Mouse (Mus musculus) embryonic facial prominence, embryonic 12.5 days (tissue): ENCODE data around the gene Stxbp4. TPM values are rescaled to one million over a fixed set of nuclear protein-coding genes. Genes with fewer than 3 reads are reported as not detected.

Experiments
- ATAC-seq: fragments of 200-750 bp; cut with Nextera tagmentation; 2 replicates; pipeline ENCODE4 v1.8.0; 2017; ENCODE audit not compliant: insufficient number of reproducible peaks, insufficient read depth, low FRiP score, low TSS enrichment
- H3K27ac ChIP-seq: fragments of 300-500 bp; sonication (generic); 2 replicates; pipeline ENCODE4 v1.5.1; 2016; ENCODE audit warnings: mild to moderate bottlenecking
- H3K27me3 ChIP-seq: fragments of 300-500 bp; sonication (generic); 2 replicates; pipeline ENCODE4 v1.6.1; 2016; ENCODE audit warnings: mild to moderate bottlenecking, moderate library complexity
- H3K36me3 ChIP-seq: fragments of 300-500 bp; sonication (generic); 2 replicates; pipeline ENCODE4 v1.6.1; 2016; ENCODE audit warnings: mild to moderate bottlenecking
- H3K4me1 ChIP-seq: fragments of 300-500 bp; sonication (generic); 2 replicates; pipeline ENCODE4 v1.6.1; 2016
- H3K4me2 ChIP-seq: fragments of 300-500 bp; sonication (generic); replicated peaks from 2 replicates; pipeline ENCODE4 v1.6.1; 2016; ENCODE audit warnings: mild to moderate bottlenecking, moderate library complexity
- H3K4me3 ChIP-seq: fragments of 300-500 bp; sonication (generic); 2 replicates; pipeline ENCODE4 v1.5.1; 2016; ENCODE audit warnings: mild to moderate bottlenecking
- H3K9ac ChIP-seq: fragments of 300-500 bp; sonication (generic); 2 replicates; pipeline ENCODE4 v1.6.1; 2016; ENCODE audit warnings: mild to moderate bottlenecking, moderate library complexity
- H3K9me3 ChIP-seq: fragments of 300-500 bp; sonication (generic); 2 replicates; pipeline ENCODE4 v1.6.1; 2016; ENCODE audit warnings: mild to moderate bottlenecking, moderate library complexity
- WGBS: fragments of 180-500 bp; shearing (Covaris S2); methylation state at CpG from one replicate; pipeline ENCODE4 v1.1.7; 2016; 5-methylcytosine and 5-hydroxymethylcytosine counted together
- polyA plus RNA-seq: library from polyadenylated mRNA; unstranded; fragments of >200 nt; fragmentation: Nextera tagmentation; extraction: Ambion mirVana; gene quantifications from 2 replicates; pipeline ENCODE4 v1.2.1, GENCODE M21; 2016

Gene Stxbp4
- polyA plus RNA-seq, 1 experiment from 2014 or later = 41.0 TPM

DNA sequence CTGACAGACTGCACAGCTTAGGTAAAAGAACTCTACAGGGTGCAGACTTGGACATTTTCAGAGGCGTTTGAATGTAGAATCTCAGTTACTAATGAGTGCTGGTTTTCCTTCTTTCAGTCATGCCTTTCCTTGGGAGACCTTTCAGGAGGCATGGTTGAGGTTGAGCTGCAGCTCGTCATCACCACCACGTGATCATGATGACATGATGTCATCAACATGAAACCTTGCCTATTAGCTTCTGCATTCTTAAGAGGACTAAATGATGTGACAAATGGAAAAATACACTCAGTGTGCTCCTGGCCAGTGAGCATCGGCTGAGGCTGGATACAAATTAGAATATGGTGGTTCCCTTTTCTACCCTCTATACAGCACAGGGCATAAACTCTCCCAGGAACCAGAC is 145.4 kb downstream of the Stxbp4 start:
- Histone ChIP-seq H3K36me3 (peaks cover 12% of the 10 kb centered on the region; the same call in 1 of the 2 replicates), H3K4me1 (peaks cover 5% of the 10 kb centered on the region; the same call in 1 of the 2 replicates), H3K27ac (no peak overlapping the region), H3K4me2 (no peak overlapping the region), H3K9ac (no peak overlapping the region), H3K9me3 (no peaks in the 10 kb centered on the region), H3K4me3 (no peak overlapping the region), H3K27me3 (no peaks in the 10 kb centered on the region)
- ATAC-seq = no peak
- WGBS = 90% methylated on average over 4 of the region's 4 CpGs

DNA sequence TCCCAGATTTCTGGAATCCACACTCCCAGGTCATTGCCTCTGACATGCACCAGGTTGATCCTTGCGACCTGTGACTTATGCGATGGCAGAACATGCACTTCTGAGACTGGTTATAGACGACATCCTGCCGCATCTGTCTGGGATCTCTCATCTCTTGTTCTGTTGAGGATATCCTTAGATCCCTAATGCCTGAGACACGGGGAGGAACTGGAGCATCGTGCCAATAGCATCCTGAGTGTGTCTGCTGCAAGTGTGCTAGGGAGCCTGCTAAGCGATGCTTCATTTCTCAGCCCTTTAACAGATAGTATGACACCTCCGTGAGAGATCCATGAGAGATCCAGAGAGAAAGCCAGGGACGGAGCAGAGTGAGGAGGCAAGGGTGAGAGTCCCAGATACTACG is 148.7 kb downstream of the Stxbp4 start:
- WGBS = 93% methylated on average over 10 of the region's 10 CpGs

DNA sequence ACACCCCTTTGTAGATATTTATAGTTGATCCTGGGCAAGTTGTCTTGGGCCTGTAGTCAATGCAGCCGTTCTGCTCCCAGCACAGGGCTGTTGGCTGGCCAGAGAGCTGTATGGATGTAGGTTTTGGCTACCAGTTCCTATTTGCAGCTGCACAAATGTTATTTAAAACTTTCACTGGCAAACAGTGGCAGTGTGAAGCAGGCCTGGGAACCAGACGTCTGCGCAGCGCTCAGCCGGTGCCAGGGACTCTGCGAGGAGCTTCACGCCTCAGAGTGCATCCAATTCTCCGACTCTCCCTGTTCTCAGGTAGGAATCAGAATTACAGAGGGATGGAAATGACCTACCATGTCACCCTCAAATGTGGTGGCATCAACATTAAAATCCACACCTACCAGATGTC is 150.2 kb downstream of the Stxbp4 start:
- H3K9ac ChIP-seq = no peak overlapping the region
- ATAC-seq = no peak
- H3K27me3 ChIP-seq = no peaks in the 10 kb centered on the region
- no peak overlapping the region for H3K27ac ChIP-seq
- peaks cover 13% of the 10 kb centered on the region; the same call in 1 of the 2 replicates for H3K36me3 ChIP-seq
- no peaks in the 10 kb centered on the region for H3K9me3 ChIP-seq
- H3K4me3 ChIP-seq = no peak overlapping the region
- 94% methylated on average over 8 of the region's 8 CpGs for WGBS
- peaks cover 5% of the 10 kb centered on the region; the same call in 1 of the 2 replicates for H3K4me1 ChIP-seq
- no peak overlapping the region for H3K4me2 ChIP-seq

More for the DNA sequence above, 148.7 kb downstream of the Stxbp4 start:
- no peak for ATAC-seq
- Histone ChIP-seq H3K27ac (no peak overlapping the region), H3K4me1 (peaks cover 5% of the 10 kb centered on the region; the same call in 1 of the 2 replicates), H3K9ac (no peak overlapping the region), H3K36me3 (peaks cover 19% of the 10 kb centered on the region; the same call in 1 of the 2 replicates), H3K4me3 (no peak overlapping the region), H3K9me3 (no peaks in the 10 kb centered on the region), H3K4me2 (no peak overlapping the region), H3K27me3 (no peaks in the 10 kb centered on the region)

DNA sequence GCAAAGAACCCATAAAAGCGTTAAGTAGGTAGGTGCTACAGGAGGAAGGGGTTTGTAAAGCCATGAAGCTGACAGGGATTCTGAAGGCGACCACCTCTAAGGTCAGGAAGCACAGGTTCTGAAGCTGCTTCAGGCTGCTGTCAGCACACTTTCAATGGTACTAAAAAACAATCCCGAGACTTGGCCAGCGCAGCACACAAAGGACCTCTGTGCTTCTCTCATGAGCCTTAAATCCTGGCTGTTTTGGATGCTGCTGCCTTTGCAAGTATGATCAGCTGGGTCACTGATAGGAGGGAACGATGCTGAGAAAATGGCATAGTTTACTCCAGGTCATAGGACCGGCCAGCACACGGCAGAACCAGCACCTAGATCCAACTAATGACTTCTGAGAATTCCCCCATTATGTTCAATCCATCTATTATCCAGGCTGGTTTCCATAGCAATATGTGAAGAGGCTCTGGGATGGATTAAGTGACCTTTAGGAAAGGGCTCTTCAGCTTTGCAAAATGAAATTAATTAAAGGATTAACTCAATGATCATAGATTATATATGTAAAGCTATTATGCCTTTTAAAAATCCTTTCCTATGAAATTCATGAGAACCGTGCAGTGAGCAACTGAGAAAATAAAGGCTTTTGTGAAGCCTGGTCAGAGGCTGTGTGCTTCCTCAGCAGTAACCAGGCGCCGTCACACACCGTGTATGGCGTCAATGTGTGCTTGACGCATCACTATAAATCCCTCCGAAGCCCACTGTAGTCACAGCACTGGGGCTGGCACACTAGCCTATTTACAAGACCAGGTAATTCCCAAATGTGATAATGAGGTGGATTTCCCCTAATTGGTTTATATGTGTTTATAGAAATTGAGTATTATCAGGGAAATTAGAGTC is 152.9 kb downstream of the Stxbp4 start:
- H3K4me3 ChIP-seq = no peak overlapping the region
- H3K4me1 ChIP-seq = peaks cover 5% of the 10 kb centered on the region; the same call in 1 of the 2 replicates
- no peak for ATAC-seq
- no peak overlapping the region for H3K4me2 ChIP-seq
- H3K9ac ChIP-seq = no peak overlapping the region
- H3K27ac ChIP-seq = no peak overlapping the region
- no peaks in the 10 kb centered on the region for H3K27me3 ChIP-seq
- no peaks in the 10 kb centered on the region for H3K9me3 ChIP-seq
- WGBS = 79% methylated on average over 14 of the region's 14 CpGs
- H3K36me3 ChIP-seq = peaks cover 13% of the 10 kb centered on the region; the same call in 1 of the 2 replicates

DNA sequence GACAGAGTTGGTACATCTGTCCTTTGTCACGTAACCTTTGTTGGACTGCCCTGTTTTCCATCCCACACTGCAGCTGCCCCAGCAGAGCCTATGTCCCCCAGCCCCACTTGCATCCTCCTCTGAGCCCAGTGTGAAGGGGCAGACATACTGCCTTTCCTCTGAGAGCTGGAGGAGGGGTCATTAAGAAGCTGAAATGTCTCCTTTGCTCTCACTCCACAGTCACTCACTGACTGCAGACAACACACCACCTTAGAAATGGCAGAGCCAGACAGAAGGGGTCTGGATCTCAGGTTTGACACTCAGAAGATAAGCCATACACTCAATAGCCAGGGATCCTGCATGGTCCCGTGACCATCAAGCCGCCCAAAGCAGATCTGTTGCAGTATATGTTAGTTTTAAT is 154.1 kb downstream of the Stxbp4 start:
- Histone ChIP-seq H3K27me3 (no peaks in the 10 kb centered on the region), H3K4me1 (peaks cover 5% of the 10 kb centered on the region; the same call in 1 of the 2 replicates), H3K36me3 (peaks cover 22% of the 10 kb centered on the region), H3K4me2 (no peak overlapping the region), H3K9ac (no peak overlapping the region), H3K4me3 (no peak overlapping the region), H3K9me3 (no peaks in the 10 kb centered on the region), H3K27ac (no peak overlapping the region)
- ATAC-seq = no peak
- WGBS = 95% methylated on average over 3 of the region's 3 CpGs

DNA sequence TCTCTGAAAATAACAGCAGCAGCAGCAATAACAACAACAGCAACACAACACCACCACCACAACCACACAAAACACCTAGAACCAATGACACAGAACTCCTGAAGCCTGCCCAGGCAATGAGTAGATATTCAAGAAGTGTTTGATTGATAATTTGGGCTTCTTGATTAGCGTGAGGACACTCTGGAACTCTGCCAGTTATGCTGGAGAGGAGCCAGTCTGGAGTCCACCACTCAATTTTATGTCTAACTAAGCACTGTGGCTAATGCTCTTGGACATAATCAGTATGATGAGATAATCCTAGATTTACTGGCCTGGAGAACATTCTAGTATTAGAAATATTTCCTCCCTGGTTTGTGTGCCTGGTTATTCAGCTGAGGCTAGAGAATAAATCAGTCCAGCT is 156.1 kb downstream of the Stxbp4 start:
- no peak overlapping the region for H3K9ac ChIP-seq
- H3K4me1 ChIP-seq = no peaks in the 10 kb centered on the region
- no peaks in the 10 kb centered on the region for H3K27me3 ChIP-seq
- 80% methylated on average over 1 of the region's 1 CpGs for WGBS
- H3K4me3 ChIP-seq = no peak overlapping the region
- H3K4me2 ChIP-seq = no peak overlapping the region
- no peak overlapping the region for H3K27ac ChIP-seq
- H3K9me3 ChIP-seq = no peaks in the 10 kb centered on the region
- H3K36me3 ChIP-seq = peaks cover 12% of the 10 kb centered on the region; the same call in 1 of the 2 replicates
- no peak for ATAC-seq

DNA sequence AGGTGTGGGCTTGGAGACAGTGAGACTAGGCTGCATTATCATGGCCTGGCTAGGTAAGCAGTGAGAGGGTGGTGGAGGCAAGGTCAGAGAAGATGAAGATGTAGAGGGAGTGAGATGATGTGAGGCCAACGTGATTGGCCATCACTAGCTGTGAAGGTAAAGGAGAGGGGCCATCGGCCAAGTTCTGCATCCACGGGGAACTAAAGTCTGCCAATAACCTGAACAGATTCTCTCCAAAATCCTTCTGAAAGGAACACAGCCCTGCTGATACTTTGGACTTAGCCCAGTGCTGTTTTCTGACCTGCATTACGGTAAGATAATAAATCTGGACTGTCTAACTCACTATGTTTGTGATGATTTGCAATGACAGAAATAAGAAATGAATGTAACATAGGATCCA is 167.6 kb downstream of the Stxbp4 start:
- no peak overlapping the region for H3K27ac ChIP-seq
- no peak overlapping the region for H3K9ac ChIP-seq
- 93% methylated on average over 4 of the region's 4 CpGs for WGBS
- no peak overlapping the region for H3K4me3 ChIP-seq
- ATAC-seq = no peak
- no peak overlapping the region for H3K4me2 ChIP-seq
- no peaks in the 10 kb centered on the region for H3K27me3 ChIP-seq
- no peaks in the 10 kb centered on the region for H3K36me3 ChIP-seq
- H3K4me1 ChIP-seq = peaks cover 9% of the 10 kb centered on the region
- no peaks in the 10 kb centered on the region for H3K9me3 ChIP-seq

DNA sequence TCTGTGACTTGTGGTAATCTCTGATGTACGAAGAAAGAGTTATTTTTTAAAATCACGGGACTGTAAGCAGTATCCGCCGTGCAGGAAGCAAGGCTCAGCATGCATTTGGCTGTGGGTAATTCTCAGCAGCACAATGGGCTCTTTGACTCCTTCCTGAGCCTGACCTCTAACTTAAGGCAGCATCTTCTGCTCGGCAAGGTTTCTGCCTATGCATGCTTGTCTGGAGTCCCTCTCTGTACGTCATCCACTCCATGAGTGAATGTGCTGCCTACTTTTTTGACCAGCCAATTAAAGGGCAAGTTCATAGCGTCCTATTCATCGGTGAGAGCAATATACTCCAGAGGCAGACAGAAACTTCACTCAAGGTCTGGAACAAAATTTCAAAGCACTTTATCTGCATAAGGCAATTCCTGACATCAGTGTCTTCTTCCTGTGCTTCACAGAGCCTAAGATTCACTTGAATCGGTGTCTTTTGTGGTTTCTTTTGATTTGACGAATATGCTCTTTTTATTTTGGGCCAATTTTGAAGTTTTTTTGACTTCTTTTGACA is 173.8 kb downstream of the Stxbp4 start:
- Histone ChIP-seq H3K27me3 (no peaks in the 10 kb centered on the region), H3K4me3 (no peak overlapping the region), H3K9ac (no peak overlapping the region), H3K9me3 (no peaks in the 10 kb centered on the region), H3K4me2 (0 out of 2 replicates have a peak overlapping the region, but pooled peaks have one; percentile 7), H3K27ac (no peak overlapping the region), H3K36me3 (no peaks in the 10 kb centered on the region), H3K4me1 (peaks cover 15% of the 10 kb centered on the region)
- no peak for ATAC-seq
- WGBS = 35% methylated on average over 10 of the region's 10 CpGs

DNA sequence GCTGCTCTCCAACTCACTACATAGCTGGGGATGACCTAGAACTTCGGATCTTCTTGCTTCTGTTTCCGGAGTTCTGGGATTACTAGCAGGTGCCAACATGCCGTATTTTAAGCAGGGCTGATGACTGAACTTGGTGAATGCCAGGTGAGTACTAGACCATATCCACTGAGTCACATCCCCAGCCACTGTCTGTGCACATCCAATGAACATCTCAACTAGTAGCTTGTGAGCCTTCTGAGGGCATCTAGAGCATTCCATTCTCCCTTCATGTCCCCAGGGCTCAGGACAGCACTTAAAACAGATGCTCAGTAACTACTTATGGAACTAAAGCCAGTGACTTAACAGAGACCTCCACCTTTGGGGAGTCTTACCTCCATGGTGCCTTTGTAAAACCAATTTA is 177.4 kb downstream of the Stxbp4 start:
- WGBS = 91% methylated on average over 3 of the region's 3 CpGs

DNA sequence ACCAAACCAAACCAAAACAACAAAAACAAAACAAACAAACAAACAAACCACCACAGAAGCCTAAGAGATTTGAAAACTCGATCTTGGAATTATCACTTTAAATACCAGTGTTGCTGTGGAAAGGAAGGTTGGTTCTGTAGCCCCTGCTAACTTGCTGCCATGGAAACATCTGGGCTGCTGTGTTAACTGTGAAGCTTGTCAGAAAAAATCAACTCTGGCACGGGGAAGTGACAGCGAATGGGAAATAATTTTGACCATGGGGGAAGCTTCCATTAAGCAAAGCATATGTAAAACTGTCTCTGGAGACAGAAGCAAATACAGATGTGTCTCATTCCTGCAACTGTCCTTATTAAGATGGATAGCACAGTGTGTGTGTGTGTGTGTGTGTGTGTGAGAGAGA is 185.8 kb downstream of the Stxbp4 start:
- H3K9ac ChIP-seq = no peak overlapping the region
- H3K9me3 ChIP-seq = no peaks in the 10 kb centered on the region
- H3K36me3 ChIP-seq = no peaks in the 10 kb centered on the region
- no peak for ATAC-seq
- H3K27ac ChIP-seq = no peak overlapping the region
- peaks cover 6% of the 10 kb centered on the region; the same call in 1 of the 2 replicates for H3K4me1 ChIP-seq
- H3K4me3 ChIP-seq = no peak overlapping the region
- H3K4me2 ChIP-seq = no peak overlapping the region
- 45% methylated on average over 3 of the region's 3 CpGs for whole genome bisulfite sequencing
- no peaks in the 10 kb centered on the region for H3K27me3 ChIP-seq

More for the DNA sequence above, 177.4 kb downstream of the Stxbp4 start:
- no peak overlapping the region for H3K27ac ChIP-seq
- H3K9me3 ChIP-seq = no peaks in the 10 kb centered on the region
- H3K4me3 ChIP-seq = no peak overlapping the region
- H3K27me3 ChIP-seq = no peaks in the 10 kb centered on the region
- peaks cover 6% of the 10 kb centered on the region for H3K4me1 ChIP-seq
- no peak overlapping the region for H3K4me2 ChIP-seq
- no peaks in the 10 kb centered on the region for H3K36me3 ChIP-seq
- H3K9ac ChIP-seq = no peak overlapping the region
- no peak for ATAC-seq

DNA sequence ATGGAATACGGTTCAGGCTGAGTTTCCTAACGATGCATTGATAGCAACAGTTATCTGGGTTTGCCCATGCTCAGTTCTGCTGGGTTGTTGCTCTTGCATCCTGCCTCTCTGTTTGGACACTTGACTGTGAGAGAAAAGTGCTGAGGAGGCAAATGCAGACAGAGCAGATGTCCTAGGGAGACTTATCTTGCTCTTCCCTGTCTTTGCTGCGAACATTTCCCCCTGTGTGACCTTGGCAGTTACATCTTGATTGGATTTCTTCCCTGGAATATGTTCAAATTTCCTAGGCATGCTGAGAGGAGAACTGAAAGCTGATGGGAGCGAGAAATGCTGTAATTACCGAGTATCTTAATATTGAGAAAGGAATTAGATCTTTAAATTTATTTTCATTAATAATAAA is 186.4 kb downstream of the Stxbp4 start:
- Histone ChIP-seq H3K27me3 (no peaks in the 10 kb centered on the region), H3K27ac (no peak overlapping the region), H3K4me2 (no peak overlapping the region), H3K9ac (no peak overlapping the region), H3K9me3 (no peaks in the 10 kb centered on the region), H3K4me1 (peaks cover 6% of the 10 kb centered on the region; the same call in 1 of the 2 replicates), H3K36me3 (no peaks in the 10 kb centered on the region), H3K4me3 (no peak overlapping the region)
- 74% methylated on average over 5 of the region's 5 CpGs for WGBS
- ATAC-seq = no peak

DNA sequence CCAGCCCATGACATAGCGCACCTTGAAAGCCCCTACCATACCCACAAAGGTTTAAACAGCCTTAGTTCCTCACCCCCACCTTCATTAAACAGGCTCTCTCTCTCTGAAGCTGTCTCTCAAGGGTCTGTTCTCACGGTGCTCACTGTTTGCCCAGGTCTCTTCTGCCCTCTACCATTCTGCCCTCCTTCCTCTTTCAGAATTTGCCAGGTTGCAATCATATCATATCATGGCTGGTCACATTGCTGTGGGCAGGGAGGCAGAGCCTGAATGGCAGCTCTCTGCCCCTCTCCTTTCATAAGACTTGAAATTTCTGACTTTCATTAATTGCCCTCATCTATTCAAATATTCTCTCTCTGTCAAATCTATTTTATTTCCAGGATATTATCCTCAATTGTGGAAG is 195.4 kb downstream of the Stxbp4 start:
- no peak for ATAC-seq
- Histone ChIP-seq H3K27ac (no peak overlapping the region), H3K9me3 (no peaks in the 10 kb centered on the region), H3K4me3 (no peak overlapping the region), H3K4me2 (no peak overlapping the region), H3K36me3 (no peaks in the 10 kb centered on the region), H3K4me1 (no peaks in the 10 kb centered on the region), H3K27me3 (no peaks in the 10 kb centered on the region), H3K9ac (no peak overlapping the region)
- 72% methylated on average over 2 of the region's 2 CpGs for WGBS
